Mouse (Mus musculus) G1E (cell line): ENCODE results near the gene Rnf220.

Source experiments
- CTCF ChIP-seq: IDR thresholded peaks from 2 replicates; pipeline ENCODE4 v1.5.1; 2012; ENCODE audit warnings: low read depth, low read length, inconsistent platforms, mixed read lengths
- GATA1 ChIP-seq: IDR thresholded peaks from 2 replicates; pipeline ENCODE4 v1.6.1; 2012; ENCODE audit warnings: borderline replicate concordance, low read length, inconsistent platforms, mixed read lengths
- TAL1 ChIP-seq: conservative IDR thresholded peaks from 2 replicates; pipeline ENCODE4 v1.6.1; 2012; ENCODE audit warnings: low read depth, low read length, inconsistent platforms, mixed read lengths

DNA sequence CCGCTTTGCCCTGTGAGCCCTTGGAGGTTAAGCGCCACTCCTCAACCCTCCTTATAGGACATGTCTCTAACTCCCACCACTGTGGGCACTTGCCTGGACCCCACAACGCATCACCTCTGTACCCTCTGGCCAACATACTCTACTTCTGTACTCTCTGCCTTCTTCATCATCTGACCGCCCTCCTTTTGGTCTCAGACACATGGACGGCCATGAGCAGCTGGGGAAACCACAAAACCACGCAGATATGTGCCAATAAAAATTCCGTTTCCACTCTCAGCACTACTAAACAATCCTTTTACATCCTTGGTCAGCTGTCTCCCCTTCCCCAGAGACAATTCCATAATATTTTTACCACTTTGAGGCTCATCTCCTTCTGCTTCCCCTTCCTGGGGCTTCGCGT, 178.3 kb downstream of the Rnf220 start:
- TF ChIP-seq CTCF (no peak), GATA1 (no peak), TAL1 (no peak)
